Mouse (Mus musculus) small intestine, adult 2 months (tissue): Measurements from ENCODE around the gene Zfp385c.
A peak's percentile ranks its signal among the peaks of the same experiment; 100 is the strongest.

Experiments
- CTCF ChIP-seq: fragments of 200-500 bp; IDR thresholded peaks from 2 replicates; pipeline ENCODE4 v1.5.1; 2012; ENCODE audit warnings: low read depth, mild to moderate bottlenecking, control low read depth, inconsistent platforms, low read length, moderate library complexity, mixed read lengths; ENCODE audit not compliant: insufficient replicate concordance, insufficient read length; ENCODE audit errors: extremely low read depth
- POLR2A ChIP-seq: fragments of 200-500 bp; IDR thresholded peaks from 2 replicates; pipeline ENCODE4 v1.6.1; 2012; ENCODE audit warnings: low read depth, mild to moderate bottlenecking, control low read depth, inconsistent platforms, low read length, moderate library complexity

GRCm38 (mm10) chr11:100619485-100619975 lies 72.7 kb downstream of the Zfp385c start:
- TF ChIP-seq CTCF (no peak), POLR2A (peak; percentile 72; the same call in 1 of the 2 replicates)
